Mouse (Mus musculus) CD4-positive, CD25-positive, alpha-beta regulatory T cell, adult 2 months (primary cell): ENCODE results near the gene Mpp2.
A peak's percentile ranks its signal among the peaks of the same experiment; 100 is the strongest.

Source experiments
- DNase-seq: peaks from one replicate; pipeline ENCODE4 v3.0.0-alpha.2; 2012; ENCODE audit warnings: low read depth, low spot score

The Mpp2 gene

GRCm38 (mm10) chr11:102087931-102088898 lies at the start of gene Mpp2:
TSS of gene Mpp2 (minus strand) at chr11:102088515.
- DNase-seq: peak; percentile 73

GRCm38 (mm10) chr11:102137625-102138446 lies 49.5 kb upstream of the Mpp2 start:
- DNase-seq: no peak

GRCm38 (mm10) chr11:102134516-102134915 lies 46.2 kb upstream of the Mpp2 start:
- no peak for DNase-seq

- no peak for DNase-seq
These were observed 29.1 kb upstream of the Mpp2 start for GRCm38 (mm10) chr11:102117386-102117785.

GRCm38 (mm10) chr11:102116241-102116640 lies 27.9 kb upstream of the Mpp2 start:
- DNase-seq: no peak

- no peak for DNase-seq
These were observed 23.3 kb upstream of the Mpp2 start for GRCm38 (mm10) chr11:102111576-102111975.

- no peak for DNase-seq
These were observed 19.4 kb upstream of the Mpp2 start, which contains the start of gene Pyy for GRCm38 (mm10) chr11:102107732-102108131. TSS of gene Pyy (minus strand) at chr11:102107832.

- no peak for DNase-seq
These were observed 18.6 kb upstream of the Mpp2 start for GRCm38 (mm10) chr11:102106911-102107310.

GRCm38 (mm10) chr11:102102485-102103258 lies 14.4 kb upstream of the Mpp2 start:
- peak; percentile 72 for DNase-seq

GRCm38 (mm10) chr11:102101219-102101618 lies 12.9 kb upstream of the Mpp2 start, which contains the start of gene Ppy:
TSS of gene Ppy (minus strand) at chr11:102101319.
- DNase-seq: no peak

GRCm38 (mm10) chr11:102096887-102097391 lies 8.6 kb upstream of the Mpp2 start:
- peak; percentile 80 for DNase-seq

GRCm38 (mm10) chr11:102096446-102096845 lies 8.1 kb upstream of the Mpp2 start:
- no peak for DNase-seq

- no peak for DNase-seq
These were observed 7.4 kb upstream of the Mpp2 start for GRCm38 (mm10) chr11:102095676-102096075.

- DNase-seq: peak; percentile 73
These were observed 933 bp upstream of the Mpp2 start for GRCm38 (mm10) chr11:102089088-102089808.

- peak; percentile 93 for DNase-seq
These were observed 1.1 kb downstream of the Mpp2 start for GRCm38 (mm10) chr11:102087081-102087751.

GRCm38 (mm10) chr11:102086331-102086730 lies 2.0 kb downstream of the Mpp2 start:
- peak; percentile 52 for DNase-seq

GRCm38 (mm10) chr11:102084159-102084558 lies 4.2 kb downstream of the Mpp2 start:
- DNase-seq: no peak

GRCm38 (mm10) chr11:102083193-102083592 lies 5.1 kb downstream of the Mpp2 start:
- no peak for DNase-seq

- peak; percentile 15 for DNase-seq
These were observed 6.0 kb downstream of the Mpp2 start for GRCm38 (mm10) chr11:102082322-102082721.

GRCm38 (mm10) chr11:102073722-102074121 lies 14.6 kb downstream of the Mpp2 start:
- DNase-seq: no peak
